Mouse (Mus musculus) liver, adult 2 months (tissue): ENCODE measurements around the gene Zfp423.

Experiments used
- CTCF ChIP-seq: fragments of 200-500 bp; IDR thresholded peaks from 2 replicates; pipeline ENCODE4 v1.5.1; 2011; ENCODE audit warnings: low read depth, low read length, control low read depth
- POLR2A ChIP-seq: fragments of 200-500 bp; IDR thresholded peaks from 2 replicates; pipeline ENCODE4 v1.6.1; 2011; ENCODE audit warnings: low read length, control low read depth; ENCODE audit not compliant: insufficient read depth; ENCODE audit errors: extremely low read depth

DNA sequence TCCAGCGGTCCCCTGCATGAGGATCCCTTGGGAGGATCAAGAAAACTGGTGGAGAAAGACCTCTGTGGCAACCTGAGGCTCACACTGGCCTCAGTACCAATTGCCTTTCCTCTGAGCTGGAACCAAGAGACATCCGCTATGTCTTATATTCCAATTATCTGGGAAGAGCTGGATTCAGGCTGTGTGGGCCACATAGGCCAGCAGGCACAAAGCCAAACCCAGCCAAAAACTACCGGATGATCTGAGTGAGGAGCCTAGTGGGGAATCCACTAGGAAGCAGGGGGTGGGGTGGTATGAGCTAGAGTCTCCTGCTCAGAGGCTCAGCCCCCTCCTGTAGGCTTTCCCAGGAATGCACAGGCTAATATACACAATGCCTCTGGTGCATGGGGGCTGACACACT, 273.4 kb downstream of the Zfp423 start:
- TF ChIP-seq CTCF (no peak), POLR2A (no peak)
